Mouse (Mus musculus) frontal cortex, adult 2 months (tissue): ENCODE measurements at regions not wholly inside any gene's neighbourhood (a gene's known extent, or its start where the extent isn't known, plus 50 kb on each side); places are given as distances from the start of the nearest gene placed in this dataset.

Source experiments
- DNase-seq, 2 experiments: peaks; one replicate each; pipeline ENCODE4 v3.0.0; 2022; ENCODE audit warnings: low spot score in 1 of 2; ENCODE audit errors: extremely low spot score in 1 of 2

GRCm38 (mm10) chr10:84021167-84022120, 298.8 kb downstream of the 1500009L16Rik start:
- DNase-seq = no peak

- no peak for DNase-seq
Measured at GRCm38 (mm10) chr10:84024294-84024693, 301.6 kb downstream of the 1500009L16Rik start.

- no peak for DNase-seq
Measured at GRCm38 (mm10) chr10:84024901-84025300, 302.2 kb downstream of the 1500009L16Rik start.

GRCm38 (mm10) chr10:84026798-84027197, 304.1 kb downstream of the 1500009L16Rik start:
- peak in 1 of 2 experiments; percentile 5 for DNase-seq

GRCm38 (mm10) chr10:84036131-84036877, 313.6 kb downstream of the 1500009L16Rik start:
- no peak for DNase-seq

- no peak for DNase-seq
Measured at GRCm38 (mm10) chr10:84048706-84049105, 326.0 kb downstream of the 1500009L16Rik start.

GRCm38 (mm10) chr10:84052696-84053095, 330.0 kb downstream of the 1500009L16Rik start:
- no peak for DNase-seq

GRCm38 (mm10) chr10:84054551-84055336, 332.1 kb downstream of the 1500009L16Rik start:
- peak in 1 of 2 experiments; percentile 64 for DNase-seq

GRCm38 (mm10) chr10:84055402-84056167, 332.9 kb downstream of the 1500009L16Rik start:
- no peak for DNase-seq

- no peak for DNase-seq
Measured at GRCm38 (mm10) chr10:84056323-84057169, 333.9 kb downstream of the 1500009L16Rik start.

- DNase-seq = no peak
Measured at GRCm38 (mm10) chr10:84058301-84058700, 335.6 kb downstream of the 1500009L16Rik start.

GRCm38 (mm10) chr10:84059646-84060491, 337.2 kb downstream of the 1500009L16Rik start:
- no peak for DNase-seq

GRCm38 (mm10) chr10:84060492-84061218, 338.0 kb downstream of the 1500009L16Rik start:
- peak; percentile 66 to 82 for DNase-seq

- no peak for DNase-seq
Measured at GRCm38 (mm10) chr10:84067052-84067650, 344.5 kb downstream of the 1500009L16Rik start.

GRCm38 (mm10) chr10:84069806-84070205, 347.1 kb downstream of the 1500009L16Rik start:
- no peak for DNase-seq

GRCm38 (mm10) chr10:84072866-84073483, 350.3 kb downstream of the 1500009L16Rik start:
- DNase-seq = no peak

- DNase-seq = no peak
Measured at GRCm38 (mm10) chr10:84075581-84075980, 352.9 kb downstream of the 1500009L16Rik start.
